Mouse (Mus musculus): Measurements from ENCODE around the gene Slc15a5.

- TF ChIP-seq EP300 (IDR thresholded peaks at IDR 0.05; ENCODE audit: low read depth) (no peak), CTCF (IDR thresholded peaks at IDR 0.05; ENCODE audit: low read depth) (no peak)
These were observed 6.2 kb downstream of the Slc15a5 start for GRCm38 (mm10) chr6:138073540-138073939.

All from liver, postnatal 0 days (tissue).